Mouse (Mus musculus) retina, adult 2 months (tissue): ENCODE results near the gene Txndc2.

Source experiments
- DNase-seq: peaks from one replicate; pipeline ENCODE4 v3.0.0-alpha.2; 2012; ENCODE audit warnings: low read depth, low spot score

The Txndc2 gene

DNA sequence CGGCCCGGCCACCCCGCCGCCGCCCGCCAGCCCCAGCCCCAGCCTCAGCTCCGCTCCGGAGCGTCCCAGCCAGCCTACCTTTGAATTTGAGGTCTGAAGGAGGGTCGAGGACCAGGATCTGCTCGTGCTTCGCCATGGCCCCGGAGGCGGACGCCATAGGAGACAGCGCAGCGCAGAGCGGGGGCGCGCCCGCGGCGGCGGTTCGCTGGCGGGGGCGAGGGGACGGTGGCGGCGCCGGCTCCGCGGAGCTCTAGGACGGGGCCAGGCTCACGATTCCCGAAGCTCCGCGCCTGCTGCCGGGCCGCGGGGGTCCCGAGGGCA lies 28.9 kb downstream of the Txndc2 start:
- DNase-seq = no peak

DNA sequence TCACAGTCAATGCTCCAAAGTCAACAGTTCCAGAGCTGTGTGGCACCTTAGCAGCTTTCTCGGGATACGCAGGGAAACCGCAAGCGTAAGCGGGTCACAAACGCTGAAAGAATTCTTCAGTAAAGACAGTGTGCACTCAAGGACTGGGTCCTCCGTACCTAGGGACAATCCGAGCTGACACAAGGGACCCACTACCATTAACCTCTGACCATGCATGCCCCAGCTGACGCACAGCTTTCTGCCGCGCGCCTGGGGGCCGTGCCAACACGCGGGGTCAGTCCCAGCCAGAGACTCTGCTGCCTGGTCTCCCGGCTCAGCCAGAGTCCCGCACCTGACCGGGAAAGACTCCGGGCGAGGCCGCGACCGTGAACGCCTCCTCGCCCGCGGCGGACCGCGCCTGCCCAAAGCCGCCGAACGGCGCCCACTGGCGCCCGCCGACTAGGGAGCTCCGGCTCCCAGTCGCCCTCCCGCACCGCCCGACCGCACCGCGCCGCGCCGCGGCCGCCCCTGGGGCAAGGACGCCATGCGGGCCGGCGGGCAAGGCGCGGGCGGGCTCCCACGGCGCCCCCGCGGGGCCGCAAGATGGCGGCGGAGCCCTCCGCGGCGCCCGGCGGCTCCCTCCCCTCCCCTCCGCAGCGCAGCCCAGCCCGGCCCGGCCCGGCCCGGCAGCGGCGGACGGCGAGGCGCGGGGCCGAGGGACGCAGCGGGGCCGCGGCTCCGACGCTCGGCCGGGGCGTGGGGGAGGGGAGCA lies 29.4 kb downstream of the Txndc2 start:
- no peak for DNase-seq

DNA sequence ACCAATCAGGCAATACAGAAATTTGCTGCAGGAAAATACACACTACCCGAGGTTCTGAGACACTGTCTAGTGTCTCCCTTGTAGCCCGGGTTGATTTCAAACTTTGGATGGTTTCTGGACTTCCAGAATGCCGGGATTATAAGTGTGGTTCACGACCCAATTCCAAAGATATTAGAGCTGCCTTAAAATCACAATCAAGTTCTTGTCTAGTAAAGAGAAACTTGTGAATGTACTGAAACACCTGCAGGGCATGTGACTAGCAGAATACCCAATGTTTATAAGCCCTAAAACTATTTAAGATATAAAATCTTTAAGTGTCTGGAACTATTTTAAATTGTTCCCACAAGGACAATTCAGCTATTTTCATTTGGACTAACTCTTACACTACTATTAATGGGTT lies 30.2 kb downstream of the Txndc2 start:
- no peak for DNase-seq

DNA sequence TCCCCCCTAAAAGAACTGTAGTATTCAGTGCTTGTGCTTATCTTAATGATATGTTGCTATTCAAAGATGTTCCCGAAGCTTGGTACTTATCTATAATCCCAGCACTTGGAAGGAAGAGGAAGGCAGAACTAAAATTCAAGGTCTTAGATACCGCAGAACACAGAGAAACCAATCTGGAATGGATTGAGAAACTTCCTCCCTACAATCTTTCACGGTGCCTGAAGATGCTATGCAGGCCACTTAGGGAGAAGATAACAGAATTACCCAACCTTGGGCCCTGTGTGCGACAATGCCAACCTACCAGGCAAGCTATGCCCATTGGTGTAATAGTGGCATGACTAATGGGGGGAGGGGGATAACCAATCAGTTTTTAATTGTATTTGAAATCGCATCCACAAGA lies 33.2 kb downstream of the Txndc2 start:
- no peak for DNase-seq

DNA sequence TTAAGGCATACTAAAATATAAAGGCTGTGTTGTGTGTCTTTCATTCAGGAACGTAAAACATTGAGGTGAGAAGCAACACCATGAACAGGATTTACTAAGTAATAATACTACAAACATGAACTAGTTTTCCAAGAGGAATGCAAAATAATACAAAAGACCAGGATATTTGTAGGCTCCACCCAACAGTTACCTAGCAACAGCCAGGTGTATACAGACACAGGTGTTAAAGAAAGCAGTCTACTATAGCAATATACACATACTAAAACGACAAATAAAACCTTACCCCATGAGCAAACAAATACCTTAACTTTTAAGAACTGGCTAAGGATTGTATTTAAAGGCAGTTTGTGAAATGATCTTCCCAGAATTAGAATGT lies 33.7 kb downstream of the Txndc2 start:
- DNase-seq = no peak

DNA sequence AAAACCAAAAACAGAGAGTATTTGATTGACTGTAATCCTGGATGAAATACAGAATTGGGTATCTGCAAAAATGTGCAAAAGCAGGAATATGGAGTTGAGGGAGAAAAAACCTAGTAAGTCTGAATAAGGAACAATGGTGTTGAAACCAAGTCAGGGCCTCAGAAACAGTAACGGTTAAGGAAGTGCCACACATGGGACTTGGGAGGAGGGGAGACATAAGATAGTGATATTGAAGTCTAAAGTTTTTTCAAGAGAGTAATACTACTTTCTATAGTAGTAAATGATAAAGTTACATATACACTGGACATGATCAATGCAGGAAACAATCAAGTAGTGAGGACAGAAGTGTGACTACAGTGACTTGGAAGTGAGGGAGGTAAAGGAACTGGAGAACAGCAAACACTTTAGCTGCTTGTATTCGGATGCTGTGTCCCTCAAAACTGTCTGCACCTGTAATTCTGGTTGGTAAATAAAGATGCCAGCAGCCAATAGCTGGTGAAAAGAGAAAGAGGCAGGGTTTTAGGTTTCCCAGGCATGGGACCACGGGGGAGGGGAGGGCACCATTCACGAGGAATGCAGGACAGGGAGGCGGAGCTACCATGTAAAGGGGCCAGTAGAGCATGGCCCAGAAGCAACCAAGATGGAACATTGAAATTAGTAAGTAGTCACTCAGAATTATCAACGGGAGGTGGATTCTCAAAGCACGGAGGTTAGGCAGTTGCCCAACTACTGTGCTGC lies 34.2 kb downstream of the Txndc2 start:
- DNase-seq = no peak

DNA sequence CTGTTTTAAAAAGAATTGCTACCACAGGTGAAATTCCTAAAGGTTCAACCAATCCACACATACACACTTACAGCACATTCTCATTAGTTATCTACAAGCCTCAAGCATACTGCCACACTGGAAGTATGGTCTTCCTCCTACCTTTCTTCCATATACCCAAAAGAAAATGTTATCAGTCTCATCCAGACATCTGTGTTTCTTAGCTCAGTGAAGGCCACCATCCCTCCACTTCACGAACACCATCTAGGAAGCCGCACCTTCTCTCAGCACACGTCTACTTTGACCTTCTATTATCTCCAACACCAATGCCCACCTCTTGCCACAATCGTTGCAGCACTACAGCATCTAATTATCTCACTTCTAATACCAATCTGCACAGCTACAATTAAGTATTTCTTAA lies 36.0 kb downstream of the Txndc2 start:
- no peak for DNase-seq

DNA sequence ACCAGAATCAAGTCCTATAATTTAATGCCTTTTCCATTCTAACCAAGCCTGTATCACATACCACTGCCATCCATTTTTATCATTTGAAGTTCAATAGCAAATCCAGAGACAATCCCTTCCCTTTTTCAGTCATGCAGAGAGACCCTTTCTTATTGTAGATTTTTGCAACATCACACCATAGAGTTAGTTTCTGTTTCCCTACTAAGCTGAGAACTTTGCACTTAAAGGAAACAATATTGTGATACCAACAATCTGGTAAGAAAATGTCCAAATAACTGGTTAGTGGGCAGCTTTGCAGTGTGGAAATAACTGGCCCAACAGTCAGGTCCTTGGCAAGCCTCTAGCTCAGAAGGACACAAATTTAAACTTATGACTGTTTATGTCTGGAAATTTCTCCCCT lies 37.1 kb downstream of the Txndc2 start:
- no peak for DNase-seq

DNA sequence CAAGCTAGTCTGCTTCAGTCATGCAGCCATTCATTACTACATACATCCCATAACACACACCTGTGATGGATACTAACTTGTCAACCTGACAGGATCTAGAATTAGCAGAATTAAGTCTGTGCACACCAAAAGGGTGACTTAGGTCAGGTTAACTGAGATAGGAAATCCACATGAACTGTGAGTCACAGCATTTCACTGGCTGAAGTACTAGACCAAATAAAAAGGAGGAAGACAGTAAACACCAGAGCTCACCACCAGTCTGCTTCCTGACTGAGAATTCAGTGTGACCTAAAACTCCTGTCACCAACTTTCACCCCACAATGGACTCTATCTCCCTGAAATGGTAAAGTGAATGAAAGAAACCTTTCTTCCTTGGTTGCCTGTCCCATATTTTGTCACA lies 37.7 kb downstream of the Txndc2 start:
- no peak for DNase-seq

DNA sequence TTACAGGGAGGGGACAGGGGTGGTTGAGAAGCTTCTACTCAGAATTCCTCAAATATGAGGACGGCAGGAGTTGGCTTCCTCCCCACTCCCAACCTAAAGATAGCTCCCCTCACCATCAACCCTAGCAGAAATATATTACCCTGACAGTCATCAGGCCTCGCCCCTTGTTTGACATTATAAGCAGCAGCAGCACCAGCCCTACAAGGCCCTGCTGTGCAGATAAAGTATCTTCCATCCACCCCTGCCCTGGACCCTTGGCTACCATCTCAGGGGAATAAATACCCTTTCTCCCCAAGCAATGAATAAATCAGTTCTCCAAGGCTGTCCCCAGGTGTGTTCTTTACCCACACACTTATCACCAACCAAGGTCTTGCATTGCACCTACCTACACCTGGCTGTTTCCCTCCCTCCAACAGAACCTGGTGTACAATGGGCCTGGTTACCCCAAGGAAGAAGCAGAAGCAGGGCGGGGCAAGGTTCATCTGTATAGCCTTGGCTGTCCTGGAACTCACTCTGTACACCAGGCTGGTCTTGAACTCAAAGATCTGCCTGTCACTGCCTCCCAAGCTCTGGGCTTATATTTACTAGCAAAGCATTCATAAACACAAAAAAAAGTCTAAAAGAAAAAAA lies 44.0 kb downstream of the Txndc2 start:
- DNase-seq = no peak

DNA sequence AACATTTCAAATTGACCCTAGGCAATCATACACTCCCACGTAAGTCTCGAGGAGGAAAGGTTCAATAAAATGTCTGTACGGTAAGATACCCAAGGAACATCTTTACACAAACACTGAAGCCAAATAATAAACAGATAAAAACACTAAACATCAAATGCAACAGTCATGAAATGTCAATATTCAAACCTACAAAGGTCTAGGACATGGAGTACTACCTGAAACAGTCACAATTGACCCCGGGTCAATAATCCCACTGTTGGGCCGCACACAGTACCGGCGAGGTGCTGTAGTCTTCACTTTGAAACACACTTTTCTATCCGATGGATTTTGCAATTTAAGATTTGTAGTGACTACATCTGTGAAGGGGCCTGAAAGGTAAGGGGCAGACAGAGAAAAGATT lies 47.3 kb downstream of the Txndc2 start:
- no peak for DNase-seq
